Mouse (Mus musculus) layer of hippocampus, adult 11-12 months (tissue): ENCODE data around the gene Crkl.
"Not testable (repeated sequence)": the region's sequence is repeated elsewhere in the genome, so short reads cannot be mapped to it uniquely, and the experiment has no call there.

Experiments used
- DNase-seq: peaks from one replicate; pipeline ENCODE4 v3.0.0; 2022; ENCODE audit warnings: low spot score

The Crkl gene

GRCm38 (mm10) chr16:17488478-17489468, 37.0 kb downstream of the Crkl start:
- no peak for DNase-seq

- no peak for DNase-seq
Observed at GRCm38 (mm10) chr16:17489469-17490111, 37.8 kb downstream of the Crkl start, which contains the start of gene Aifm3. TSS of gene Aifm3 (plus strand) at chr16:17489611.

GRCm38 (mm10) chr16:17491154-17491553, 39.4 kb downstream of the Crkl start:
- DNase-seq, result no peak

- no peak for DNase-seq
Observed at GRCm38 (mm10) chr16:17491896-17492561, 40.2 kb downstream of the Crkl start.

GRCm38 (mm10) chr16:17496499-17497305, 44.9 kb downstream of the Crkl start:
- DNase-seq, result peak; percentile 93

- no peak for DNase-seq
Observed at GRCm38 (mm10) chr16:17499249-17499883, 47.6 kb downstream of the Crkl start.

GRCm38 (mm10) chr16:17502681-17503080, 50.9 kb downstream of the Crkl start:
- DNase-seq, result no peak

GRCm38 (mm10) chr16:17507018-17507552, 55.3 kb downstream of the Crkl start:
- DNase-seq, result no peak

- DNase-seq, result not testable (repeated sequence)
Observed at GRCm38 (mm10) chr16:17508031-17508430, 56.2 kb downstream of the Crkl start.

GRCm38 (mm10) chr16:17508546-17509239, 56.9 kb downstream of the Crkl start, which contains the start of gene Lztr1:
TSS of gene Lztr1 (plus strand) at chr16:17508688.
- peak; percentile 89 for DNase-seq

- no peak for DNase-seq
Observed at GRCm38 (mm10) chr16:17509240-17509597, 57.4 kb downstream of the Crkl start.

- DNase-seq, result no peak
Observed at GRCm38 (mm10) chr16:17510143-17510542, 58.4 kb downstream of the Crkl start.

- no peak for DNase-seq
Observed at GRCm38 (mm10) chr16:17510686-17511085, 58.9 kb downstream of the Crkl start.

GRCm38 (mm10) chr16:17511431-17511830, 59.6 kb downstream of the Crkl start:
- DNase-seq, result no peak

GRCm38 (mm10) chr16:17518910-17519309, 67.1 kb downstream of the Crkl start:
- DNase-seq, result no peak

- no peak for DNase-seq
Observed at GRCm38 (mm10) chr16:17524156-17524555, 72.4 kb downstream of the Crkl start.

- DNase-seq, result no peak
Observed at GRCm38 (mm10) chr16:17525524-17525923, 73.7 kb downstream of the Crkl start.

GRCm38 (mm10) chr16:17526223-17526622, 74.4 kb downstream of the Crkl start:
- no peak for DNase-seq

GRCm38 (mm10) chr16:17527606-17528005, 75.8 kb downstream of the Crkl start:
- DNase-seq, result no peak

- DNase-seq, result no peak
Observed at GRCm38 (mm10) chr16:17528276-17528675, 76.5 kb downstream of the Crkl start.
